Mouse (Mus musculus) CH12.LX (cell line): ENCODE measurements at regions not wholly inside any gene's neighbourhood (a gene's known extent, or its start where the extent isn't known, plus 50 kb on each side); places are given as distances from the start of the nearest gene placed in this dataset.

Experiments used
- DNase-seq: peaks from one replicate; pipeline ENCODE4 v3.0.0-alpha.2; 2013; ENCODE audit errors: extremely low read depth
- H3K27ac ChIP-seq: 2 replicates; pipeline ENCODE4 v1.5.1; 2012; ENCODE audit warnings: low read depth, mild to moderate bottlenecking, control low read depth, moderate library complexity; ENCODE audit not compliant: insufficient read depth
- H3K27me3 ChIP-seq: replicated peaks from 2 replicates; pipeline ENCODE3; 2012; ENCODE audit warnings: inconsistent platforms
- H3K36me3 ChIP-seq, 2 experiments: replicated peaks in 1 of 2; 2 replicates each; pipeline versions ENCODE3 to v1.6.1; 2012; ENCODE audit warnings: inconsistent platforms in 1 of 2, low read length in 1 of 2, mild to moderate bottlenecking in 1 of 2, mixed read lengths in 1 of 2, moderate library complexity in 1 of 2; ENCODE audit not compliant: control insufficient read depth in 1 of 2, insufficient read depth in 1 of 2
- H3K4me1 ChIP-seq, 2 experiments: 2 replicates each; pipeline ENCODE4 v1.6.1; 2012; ENCODE audit warnings: inconsistent platforms in 1 of 2, moderate library complexity in 1 of 2; ENCODE audit not compliant: insufficient read depth in 2 of 2, control insufficient read depth in 1 of 2
- H3K4me2 ChIP-seq: 2 replicates; pipeline ENCODE4 v1.6.1; 2012; ENCODE audit warnings: low read depth, mild to moderate bottlenecking, control low read depth; ENCODE audit not compliant: poor library complexity, insufficient read depth, severe bottlenecking
- H3K4me3 ChIP-seq, 3 experiments: fragments of 150-350 bp in 1 of 3; sonication (generic) in 1 of 3; replicated peaks in 1 of 3; 2 replicates each; pipeline versions ENCODE3 to v1.5.1; 2011 to 2012; ENCODE audit warnings: low read depth in 2 of 3, low read length in 2 of 3, mild to moderate bottlenecking in 2 of 3, moderate library complexity in 2 of 3, control low read depth in 1 of 3, improper control_type of control experiment in 1 of 3, inconsistent platforms in 1 of 3, mixed read lengths in 1 of 3; ENCODE audit not compliant: poor library complexity in 1 of 3
- H3K79me2 ChIP-seq: replicated peaks from 2 replicates; pipeline ENCODE4 v1.6.1; 2012; ENCODE audit warnings: mild to moderate bottlenecking, moderate library complexity; ENCODE audit not compliant: control insufficient read depth, poor library complexity, insufficient read depth, severe bottlenecking; ENCODE audit errors: extremely low read depth
- H3K9ac ChIP-seq: 2 replicates; pipeline ENCODE4 v1.6.1; 2012; ENCODE audit warnings: low read depth, mild to moderate bottlenecking, control low read depth, moderate library complexity; ENCODE audit not compliant: insufficient read depth
- H3K9me3 ChIP-seq: replicated peaks from 2 replicates; pipeline ENCODE3; 2012; ENCODE audit warnings: low read length, inconsistent platforms, mixed read lengths
- BHLHE40 ChIP-seq: IDR thresholded peaks from 2 replicates; pipeline ENCODE4 v1.6.1; 2011; ENCODE audit warnings: mild to moderate bottlenecking, low read depth, low read length, improper control_type of control experiment
- IRF4 ChIP-seq: IDR thresholded peaks from 2 replicates; pipeline ENCODE4 v1.6.1; 2014; ENCODE audit warnings: low read depth, mild to moderate bottlenecking, inconsistent platforms, low read length, improper control_type of control experiment
- KAT2A ChIP-seq: IDR thresholded peaks from 2 replicates; pipeline ENCODE4 v1.6.1; 2012; ENCODE audit warnings: low read length, improper control_type of control experiment, inconsistent platforms; ENCODE audit not compliant: insufficient replicate concordance
- MAFK ChIP-seq: IDR thresholded peaks from 2 replicates; pipeline ENCODE4 v1.6.1; 2011; ENCODE audit warnings: low read length, improper control_type of control experiment; ENCODE audit not compliant: insufficient replicate concordance
- MAX ChIP-seq: IDR thresholded peaks from 2 replicates; pipeline ENCODE4 v1.6.1; 2011; ENCODE audit warnings: low read length, improper control_type of control experiment
- MAZ ChIP-seq: IDR thresholded peaks from 2 replicates; pipeline ENCODE4 v1.6.1; 2012; ENCODE audit warnings: low read depth, mild to moderate bottlenecking, inconsistent platforms, low read length, improper control_type of control experiment, moderate library complexity
- MEF2A ChIP-seq: IDR thresholded peaks from 2 replicates; pipeline ENCODE4 v1.6.1; 2014; ENCODE audit warnings: low read depth, mild to moderate bottlenecking, inconsistent platforms, low read length, improper control_type of control experiment, borderline replicate concordance
- NELFE ChIP-seq: IDR thresholded peaks from 2 replicates; pipeline ENCODE4 v1.6.1; 2011; ENCODE audit warnings: low read depth, low read length, improper control_type of control experiment
- POLR2A ChIP-seq: IDR thresholded peaks from 2 replicates; pipeline ENCODE4 v1.6.1; 2011; ENCODE audit warnings: low read depth, mild to moderate bottlenecking, improper control_type of control experiment, low read length
- POLR2AphosphoS2 ChIP-seq: IDR thresholded peaks from 2 replicates; pipeline ENCODE4 v1.6.1; 2011; ENCODE audit warnings: low read depth, low read length, improper control_type of control experiment
- RAD21 ChIP-seq: IDR thresholded peaks from 2 replicates; pipeline ENCODE4 v1.6.1; 2011; ENCODE audit warnings: low read depth, mild to moderate bottlenecking, low read length, improper control_type of control experiment, moderate library complexity
- RCOR1 ChIP-seq: conservative IDR thresholded peaks from 2 replicates; pipeline ENCODE4 v1.6.1; 2012; ENCODE audit warnings: low read depth, mild to moderate bottlenecking, inconsistent platforms, low read length, improper control_type of control experiment
- SIN3A ChIP-seq: IDR thresholded peaks from 2 replicates; pipeline ENCODE4 v1.6.1; 2012; ENCODE audit warnings: low read length, improper control_type of control experiment, inconsistent platforms
- TBP ChIP-seq: conservative IDR thresholded peaks from 2 replicates; pipeline ENCODE4 v1.6.1; 2011; ENCODE audit warnings: low read depth, low read length, improper control_type of control experiment
- USF1 ChIP-seq: IDR thresholded peaks from 2 replicates; pipeline ENCODE4 v1.6.1; 2014; ENCODE audit warnings: low read depth, mild to moderate bottlenecking, inconsistent platforms, low read length, improper control_type of control experiment
- ZKSCAN1 ChIP-seq: IDR thresholded peaks from 2 replicates; pipeline ENCODE4 v1.6.1; 2012; ENCODE audit warnings: low read depth, inconsistent platforms, low read length, improper control_type of control experiment, borderline replicate concordance
- ZNF384 ChIP-seq: IDR thresholded peaks from 2 replicates; pipeline ENCODE4 v1.6.1; 2012; ENCODE audit warnings: low read depth, low read length, improper control_type of control experiment, inconsistent platforms
- dilution Hi-C: fragments of 300-500 bp; cut with MboI; formaldehyde crosslinking; loops from 2 replicates; pipeline ENCODE4 v1.14.3; 2020; ENCODE audit warnings: low sequenced_read_pairs; ENCODE audit not compliant: extremely low pct_unique_long_range_greater_than_20kb, extremely low pct_ligation_motif_present
- in situ Hi-C: fragments of 300-500 bp; cut with MboI; formaldehyde crosslinking; loops from 3 replicates; pipeline ENCODE4 v1.14.3; 2019; ENCODE audit warnings: low sequenced_read_pairs, low pct_ligation_motif_present, low pct_unique_long_range_greater_than_20kb, mixed read lengths

DNA sequence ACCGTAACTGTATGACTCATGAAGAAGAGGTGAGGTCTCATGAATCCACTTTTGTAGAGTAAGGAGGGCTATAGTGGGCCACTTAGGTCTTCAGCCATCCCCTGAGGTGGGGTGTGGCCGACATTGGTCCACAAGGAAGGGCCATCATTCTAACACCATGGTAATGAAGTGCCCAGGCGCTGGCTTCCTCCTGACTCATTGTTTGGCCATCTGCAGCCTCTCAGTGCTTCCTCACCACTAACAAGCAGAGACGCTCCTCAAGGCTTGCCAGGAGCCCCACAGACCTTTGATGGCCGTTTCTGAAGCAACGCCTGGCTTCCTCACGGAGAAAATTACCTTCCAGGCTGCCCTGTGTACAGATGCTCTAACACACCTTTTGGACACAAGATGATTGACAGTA, 317.7 kb downstream of the Zfp706 start:
- dilution Hi-C loops (no loop called here), in situ Hi-C loops (no loop called here)
- Histone ChIP-seq H3K36me3 (no peaks in the 10 kb centered on the region), H3K79me2 (no peaks in the 10 kb centered on the region), H3K27ac (no peak overlapping the region), H3K9ac (no peak overlapping the region), H3K4me3 (no peak overlapping the region), H3K27me3 (no peaks in the 10 kb centered on the region), H3K4me1 (peaks cover 9 to 29% of the 10 kb centered on the region in 2 experiments), H3K4me2 (no peak overlapping the region), H3K9me3 (no peaks in the 10 kb centered on the region)
- DNase-seq: no peak
- TF ChIP-seq MAFK (no peak), POLR2AphosphoS2 (no peak), KAT2A (no peak), RCOR1 (no peak), BHLHE40 (no peak), ZKSCAN1 (no peak), ZNF384 (no peak), NELFE (no peak), POLR2A (no peak), SIN3A (no peak), RAD21 (no peak), TBP (no peak), MEF2A (no peak), MAX (no peak), MAZ (no peak), USF1 (no peak)

DNA sequence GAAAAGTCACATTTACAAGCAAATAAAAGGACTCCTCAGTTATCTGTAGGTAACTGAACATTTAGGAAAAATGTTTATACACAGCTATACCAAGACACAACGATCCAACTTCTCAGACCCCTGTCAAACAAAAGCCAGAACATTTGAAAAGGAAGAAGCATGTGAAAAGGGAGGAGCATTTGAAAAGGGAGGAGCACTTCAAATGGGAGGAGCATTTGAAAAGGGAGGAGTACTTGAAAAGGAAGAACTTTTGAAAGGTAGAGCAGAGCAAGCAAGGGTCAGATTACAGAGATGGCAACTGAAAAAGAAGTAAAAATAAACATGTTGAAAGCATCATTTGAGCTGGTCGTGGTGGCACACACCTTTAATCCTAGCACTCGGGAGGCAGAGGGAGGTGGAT, 318.3 kb downstream of the Zfp706 start:
- H3K9me3 ChIP-seq: no peaks in the 10 kb centered on the region
- no peak overlapping the region for H3K27ac ChIP-seq
- TF ChIP-seq IRF4 (no peak), MAZ (no peak), RCOR1 (no peak)
- TF ChIP-seq, all 38 proteins: peak for 0
- Histone ChIP-seq H3K9ac (no peak overlapping the region), H3K4me3 (no peak overlapping the region), H3K27me3 (no peaks in the 10 kb centered on the region), H3K79me2 (no peaks in the 10 kb centered on the region), H3K4me2 (no peak overlapping the region), H3K36me3 (no peaks in the 10 kb centered on the region), H3K4me1 (peaks cover 13 to 35% of the 10 kb centered on the region in 2 experiments)
- dilution Hi-C loops: no loop called here
- in situ Hi-C loops: no loop called here
- DNase-seq: no peak
